Mouse (Mus musculus): ENCODE data around the gene Cldn14. TPM values are rescaled to one million over a fixed set of nuclear protein-coding genes. Genes with fewer than 3 reads are reported as not detected.

The Cldn14 gene
- total and polyA plus RNA-seq, 3 experiments, result not detected

- WGBS, result 76% methylated on average over 4 of the region's 4 CpGs
- H3K9ac ChIP-seq (ENCODE audit: low read depth, low read length), result no peak overlapping the region
- TF ChIP-seq EP300 (IDR thresholded peaks at IDR 0.05; ENCODE audit: insufficient read depth, low read depth, low read length), result no peak
- H3K27me3 ChIP-seq (ENCODE audit: control insufficient read depth, insufficient read depth, low read length), result no peaks in the 10 kb centered on the region
- no peak for DNase-seq
- intact Hi-C loops (cut with DNase I), result loop anchor here (5.0 kb wide), 1 partner anchor 37 kb away; no protein-coding TSS in a partner anchor
- H3K27ac ChIP-seq, result no peak overlapping the region
- H3K4me3 ChIP-seq, result no peak overlapping the region
- H3K4me1 ChIP-seq (ENCODE audit: control insufficient read depth, insufficient read depth, low read length), result no peaks in the 10 kb centered on the region
- no peaks in the 10 kb centered on the region for H3K36me3 ChIP-seq (ENCODE audit: control insufficient read depth, insufficient read depth, low read length)
- H3K79me2 ChIP-seq (replicated peaks; ENCODE audit: control insufficient read depth, insufficient read depth, low read length), result no peaks in the 10 kb centered on the region
Measured at GRCm38 (mm10) chr16:93939961-93940360, 68.7 kb downstream of the Cldn14 start.

- intact Hi-C loops (cut with DNase I), result loop anchor here (1.0 to 5.0 kb wide), 2 partner anchors 39 to 320 kb away; no protein-coding TSS in a partner anchor
- Histone ChIP-seq H3K4me1 (ENCODE audit: control insufficient read depth, insufficient read depth, low read length) (no peaks in the 10 kb centered on the region), H3K79me2 (replicated peaks; ENCODE audit: control insufficient read depth, insufficient read depth, low read length) (no peaks in the 10 kb centered on the region), H3K27ac (no peak overlapping the region), H3K27me3 (ENCODE audit: control insufficient read depth, insufficient read depth, low read length) (no peaks in the 10 kb centered on the region; the same call in 1 of the 2 replicates), H3K36me3 (ENCODE audit: control insufficient read depth, insufficient read depth, low read length) (no peaks in the 10 kb centered on the region), H3K4me3 (peak overlapping the region; percentile 38; the same call in 1 of the 2 replicates), H3K9ac (ENCODE audit: low read depth, low read length) (peak overlapping the region; percentile 54; the same call in 1 of the 2 replicates)
- DNase-seq, result peak; percentile 49 to 66
- no peak for TF ChIP-seq POLR2A (IDR thresholded peaks at IDR 0.05; ENCODE audit: insufficient read depth, low read depth, low read length)
- peak; percentile 92 for TF ChIP-seq CTCF (IDR thresholded peaks at IDR 0.05)
- 4% methylated on average over 16 of the region's 16 CpGs for WGBS
Measured at GRCm38 (mm10) chr16:93938400-93938846, 70.2 kb downstream of the Cldn14 start.

GRCm38 (mm10) chr16:93935009-93935408, 73.6 kb downstream of the Cldn14 start:
- Histone ChIP-seq H3K27me3 (ENCODE audit: control insufficient read depth, insufficient read depth, low read length) (no peaks in the 10 kb centered on the region; the same call in 1 of the 2 replicates), H3K27ac (no peak overlapping the region), H3K9ac (ENCODE audit: low read depth, low read length) (no peak overlapping the region), H3K4me1 (ENCODE audit: control insufficient read depth, insufficient read depth, low read length) (no peaks in the 10 kb centered on the region), H3K79me2 (replicated peaks; ENCODE audit: control insufficient read depth, insufficient read depth, low read length) (no peaks in the 10 kb centered on the region), H3K4me3 (no peak overlapping the region), H3K36me3 (ENCODE audit: control insufficient read depth, insufficient read depth, low read length) (no peaks in the 10 kb centered on the region)
- WGBS, result 28% methylated on average over 7 of the region's 7 CpGs
- DNase-seq, result no peak
- TF ChIP-seq POLR2A (IDR thresholded peaks at IDR 0.05; ENCODE audit: insufficient read depth, low read depth, low read length) (no peak), EP300 (IDR thresholded peaks at IDR 0.05; ENCODE audit: insufficient read depth, low read depth, low read length) (no peak), CTCF (IDR thresholded peaks at IDR 0.05) (no peak)
- intact Hi-C loops (cut with DNase I), result loop anchor here (5.0 kb wide), 1 partner anchor 42 kb away; no protein-coding TSS in a partner anchor

- Histone ChIP-seq H3K36me3 (ENCODE audit: control insufficient read depth, insufficient read depth, low read length) (no peaks in the 10 kb centered on the region), H3K79me2 (replicated peaks; ENCODE audit: control insufficient read depth, insufficient read depth, low read length) (no peaks in the 10 kb centered on the region), H3K4me1 (ENCODE audit: control insufficient read depth, insufficient read depth, low read length) (no peaks in the 10 kb centered on the region), H3K9ac (ENCODE audit: low read depth, low read length) (no peak overlapping the region), H3K27ac (no peak overlapping the region), H3K4me3 (no peak overlapping the region), H3K27me3 (ENCODE audit: control insufficient read depth, insufficient read depth, low read length) (no peaks in the 10 kb centered on the region; the same call in 1 of the 2 replicates)
- intact Hi-C loops (cut with DNase I), result no loop called here
- DNase-seq, result no peak
- TF ChIP-seq CTCF (IDR thresholded peaks at IDR 0.05) (no peak), POLR2A (IDR thresholded peaks at IDR 0.05; ENCODE audit: insufficient read depth, low read depth, low read length) (no peak), EP300 (IDR thresholded peaks at IDR 0.05; ENCODE audit: insufficient read depth, low read depth, low read length) (no peak)
- 24% methylated on average over 13 of the region's 13 CpGs for WGBS
Measured at GRCm38 (mm10) chr16:93934588-93934987, 74.0 kb downstream of the Cldn14 start.

GRCm38 (mm10) chr16:93932185-93933168, 76.2 kb downstream of the Cldn14 start:
- Histone ChIP-seq H3K79me2 (replicated peaks; ENCODE audit: control insufficient read depth, insufficient read depth, low read length) (no peaks in the 10 kb centered on the region), H3K9ac (ENCODE audit: low read depth, low read length) (no peak overlapping the region), H3K36me3 (ENCODE audit: control insufficient read depth, insufficient read depth, low read length) (no peaks in the 10 kb centered on the region), H3K27ac (no peak overlapping the region), H3K27me3 (ENCODE audit: control insufficient read depth, insufficient read depth, low read length) (no peaks in the 10 kb centered on the region; the same call in 1 of the 2 replicates), H3K4me3 (no peak overlapping the region), H3K4me1 (ENCODE audit: control insufficient read depth, insufficient read depth, low read length) (no peaks in the 10 kb centered on the region)
- TF ChIP-seq POLR2A (IDR thresholded peaks at IDR 0.05; ENCODE audit: insufficient read depth, low read depth, low read length), result no peak
- no peak for TF ChIP-seq CTCF (IDR thresholded peaks at IDR 0.05)
- no peak for TF ChIP-seq EP300 (IDR thresholded peaks at IDR 0.05; ENCODE audit: insufficient read depth, low read depth, low read length)
- intact Hi-C loops (cut with DNase I), result no loop called here
- 57% methylated on average over 17 of the region's 17 CpGs for WGBS
- peak in 1 of 2 experiments; percentile 8 for DNase-seq

Measured in heart, adult 2 months (tissue).